Mouse (Mus musculus): ENCODE measurements at regions not wholly inside any gene's neighbourhood (a gene's known extent, or its start where the extent isn't known, plus 50 kb on each side); places are given as distances from the start of the nearest gene placed in this dataset.

- no peak overlapping the region for H3K4me3 ChIP-seq (ENCODE audit: insufficient read depth, low read depth, low read length)
- no peak overlapping the region for H3K27ac ChIP-seq (replicated peaks; ENCODE audit: insufficient read depth, low read depth, low read length)
- no peak for TF ChIP-seq CTCF (IDR thresholded peaks at IDR 0.05; ENCODE audit: low read depth, low read length)
- no peak for TF ChIP-seq POLR2A (IDR thresholded peaks at IDR 0.05; ENCODE audit: extremely low read depth, insufficient read depth, low read length)
- no peak for DNase-seq (ENCODE audit: extremely low read depth, low read depth, low spot score)
- no peaks in the 10 kb centered on the region for H3K27me3 ChIP-seq (ENCODE audit: control insufficient read depth, insufficient read depth, low read length)
- no peaks in the 10 kb centered on the region for H3K4me1 ChIP-seq (ENCODE audit: control insufficient read depth, insufficient read depth, low read length)
- no peaks in the 10 kb centered on the region for H3K79me2 ChIP-seq (ENCODE audit: control insufficient read depth, insufficient read depth, low read length)
- no peaks in the 10 kb centered on the region for H3K36me3 ChIP-seq (ENCODE audit: control insufficient read depth, insufficient read depth, low read length)
- no peak overlapping the region for H3K9ac ChIP-seq (ENCODE audit: low read depth, low read length)
Measured at GRCm38 (mm10) chr12:35336314-35336713, 198.5 kb downstream of the Ahr start.

DNA sequence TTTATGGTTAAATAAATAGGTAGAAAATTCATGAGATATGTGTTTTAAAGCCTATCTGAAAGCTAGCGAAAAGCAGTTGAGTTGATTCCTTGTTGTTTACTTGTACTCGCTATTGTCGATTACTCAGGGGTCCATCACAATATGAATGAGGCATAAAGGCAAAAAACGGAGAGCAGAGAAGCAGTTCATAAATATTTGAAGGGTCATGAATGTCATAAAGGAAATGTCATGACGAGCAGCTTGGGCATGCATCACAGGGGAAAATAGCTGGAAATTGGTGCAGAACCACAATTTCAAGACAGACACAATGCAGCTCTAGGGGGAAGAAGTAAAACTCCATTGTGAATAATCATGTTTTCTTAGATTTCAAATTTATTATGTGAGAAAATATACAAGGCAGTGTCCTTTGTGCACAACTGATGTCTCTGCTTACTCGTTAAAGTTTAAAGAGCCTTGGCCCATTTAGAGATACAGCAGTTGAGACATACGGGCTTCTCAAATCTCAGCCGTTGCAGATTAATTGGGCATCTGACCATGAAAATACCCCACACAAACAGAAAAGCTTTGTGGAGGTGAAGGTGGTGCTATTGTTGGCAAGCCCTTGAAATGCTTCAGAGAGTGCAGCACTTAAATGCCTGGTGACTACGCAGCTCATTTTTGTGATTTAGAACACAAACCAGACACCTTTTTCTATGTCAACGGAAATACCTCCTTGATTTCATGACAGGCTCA is 200.3 kb downstream of the Ahr start:
- no peaks in the 10 kb centered on the region for H3K27me3 ChIP-seq (ENCODE audit: control insufficient read depth, insufficient read depth, low read length)
- WGBS, result 89% methylated on average over 10 of the region's 10 CpGs
- no peak overlapping the region for H3K27ac ChIP-seq (replicated peaks; ENCODE audit: insufficient read depth, low read depth, low read length)
- H3K36me3 ChIP-seq (ENCODE audit: control insufficient read depth, insufficient read depth, low read length), result no peaks in the 10 kb centered on the region
- H3K4me1 ChIP-seq (ENCODE audit: control insufficient read depth, insufficient read depth, low read length), result no peaks in the 10 kb centered on the region
- no peak overlapping the region for H3K9ac ChIP-seq (ENCODE audit: low read depth, low read length)
- TF ChIP-seq POLR2A (IDR thresholded peaks at IDR 0.05; ENCODE audit: extremely low read depth, insufficient read depth, low read length), result no peak
- no peak for TF ChIP-seq CTCF (IDR thresholded peaks at IDR 0.05; ENCODE audit: low read depth, low read length)
- H3K4me3 ChIP-seq (ENCODE audit: insufficient read depth, low read depth, low read length), result no peak overlapping the region
- no peaks in the 10 kb centered on the region for H3K79me2 ChIP-seq (ENCODE audit: control insufficient read depth, insufficient read depth, low read length)
- DNase-seq (ENCODE audit: extremely low read depth, low read depth, low spot score), result no peak

- H3K4me3 ChIP-seq (ENCODE audit: insufficient read depth, low read depth, low read length), result no peak overlapping the region
- 98% methylated on average over 3 of the region's 3 CpGs for WGBS
- no peaks in the 10 kb centered on the region for H3K4me1 ChIP-seq (ENCODE audit: control insufficient read depth, insufficient read depth, low read length)
- no peak overlapping the region for H3K27ac ChIP-seq (replicated peaks; ENCODE audit: insufficient read depth, low read depth, low read length)
- no peak overlapping the region for H3K9ac ChIP-seq (ENCODE audit: low read depth, low read length)
- no peaks in the 10 kb centered on the region for H3K27me3 ChIP-seq (ENCODE audit: control insufficient read depth, insufficient read depth, low read length)
- peak; percentile 54 for TF ChIP-seq CTCF (IDR thresholded peaks at IDR 0.05; ENCODE audit: low read depth, low read length)
- TF ChIP-seq POLR2A (IDR thresholded peaks at IDR 0.05; ENCODE audit: extremely low read depth, insufficient read depth, low read length), result no peak
- H3K79me2 ChIP-seq (ENCODE audit: control insufficient read depth, insufficient read depth, low read length), result no peaks in the 10 kb centered on the region
- H3K36me3 ChIP-seq (ENCODE audit: control insufficient read depth, insufficient read depth, low read length), result no peaks in the 10 kb centered on the region
- DNase-seq (ENCODE audit: extremely low read depth, low read depth, low spot score), result peak; percentile 29
Measured at GRCm38 (mm10) chr12:35331303-35331702, 203.5 kb downstream of the Ahr start.

DNA sequence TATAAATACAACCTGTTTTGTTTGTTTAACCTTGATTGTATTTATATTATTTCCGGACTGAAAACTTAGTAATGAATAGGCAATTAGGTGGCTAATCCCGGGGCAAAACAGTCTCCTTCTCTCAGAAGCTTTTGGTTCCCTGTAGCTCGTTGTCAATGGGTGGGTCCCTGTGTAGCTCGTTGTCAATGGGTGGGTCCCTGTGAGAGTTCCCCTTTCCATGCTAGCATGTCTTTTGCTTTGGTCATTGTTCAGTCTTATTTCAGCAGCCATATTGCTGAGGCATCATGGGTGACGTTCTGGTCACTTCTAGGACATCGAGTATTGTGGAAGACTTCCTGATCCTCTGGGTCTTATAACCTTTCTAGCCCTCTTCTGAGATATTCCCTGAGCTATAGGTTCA is 205.1 kb downstream of the Ahr start:
- H3K4me3 ChIP-seq (ENCODE audit: insufficient read depth, low read depth, low read length), result no peak overlapping the region
- TF ChIP-seq CTCF (IDR thresholded peaks at IDR 0.05; ENCODE audit: low read depth, low read length) (no peak), POLR2A (IDR thresholded peaks at IDR 0.05; ENCODE audit: extremely low read depth, insufficient read depth, low read length) (no peak)
- H3K79me2 ChIP-seq (ENCODE audit: control insufficient read depth, insufficient read depth, low read length), result no peaks in the 10 kb centered on the region
- H3K4me1 ChIP-seq (ENCODE audit: control insufficient read depth, insufficient read depth, low read length), result no peaks in the 10 kb centered on the region
- no peak overlapping the region for H3K9ac ChIP-seq (ENCODE audit: low read depth, low read length)
- no peaks in the 10 kb centered on the region for H3K36me3 ChIP-seq (ENCODE audit: control insufficient read depth, insufficient read depth, low read length)
- no peak overlapping the region for H3K27ac ChIP-seq (replicated peaks; ENCODE audit: insufficient read depth, low read depth, low read length)
- no peaks in the 10 kb centered on the region for H3K27me3 ChIP-seq (ENCODE audit: control insufficient read depth, insufficient read depth, low read length)
- DNase-seq (ENCODE audit: extremely low read depth, low read depth, low spot score), result no peak
- WGBS, result 84% methylated on average over 6 of the region's 6 CpGs

GRCm38 (mm10) chr12:35319571-35319970 is 215.3 kb downstream of the Ahr start:
- no peaks in the 10 kb centered on the region for H3K79me2 ChIP-seq (ENCODE audit: control insufficient read depth, insufficient read depth, low read length)
- no peak overlapping the region for H3K4me3 ChIP-seq (ENCODE audit: insufficient read depth, low read depth, low read length)
- H3K36me3 ChIP-seq (ENCODE audit: control insufficient read depth, insufficient read depth, low read length), result no peaks in the 10 kb centered on the region
- 83% methylated on average over 4 of the region's 4 CpGs for WGBS
- no peak for DNase-seq (ENCODE audit: extremely low read depth, low read depth, low spot score)
- TF ChIP-seq POLR2A (IDR thresholded peaks at IDR 0.05; ENCODE audit: extremely low read depth, insufficient read depth, low read length) (no peak), CTCF (IDR thresholded peaks at IDR 0.05; ENCODE audit: low read depth, low read length) (no peak)
- H3K27ac ChIP-seq (replicated peaks; ENCODE audit: insufficient read depth, low read depth, low read length), result no peak overlapping the region
- H3K9ac ChIP-seq (ENCODE audit: low read depth, low read length), result no peak overlapping the region
- no peaks in the 10 kb centered on the region for H3K27me3 ChIP-seq (ENCODE audit: control insufficient read depth, insufficient read depth, low read length)
- peaks cover under 1% of the 10 kb centered on the region; the same call in 1 of the 2 replicates for H3K4me1 ChIP-seq (ENCODE audit: control insufficient read depth, insufficient read depth, low read length)

DNA sequence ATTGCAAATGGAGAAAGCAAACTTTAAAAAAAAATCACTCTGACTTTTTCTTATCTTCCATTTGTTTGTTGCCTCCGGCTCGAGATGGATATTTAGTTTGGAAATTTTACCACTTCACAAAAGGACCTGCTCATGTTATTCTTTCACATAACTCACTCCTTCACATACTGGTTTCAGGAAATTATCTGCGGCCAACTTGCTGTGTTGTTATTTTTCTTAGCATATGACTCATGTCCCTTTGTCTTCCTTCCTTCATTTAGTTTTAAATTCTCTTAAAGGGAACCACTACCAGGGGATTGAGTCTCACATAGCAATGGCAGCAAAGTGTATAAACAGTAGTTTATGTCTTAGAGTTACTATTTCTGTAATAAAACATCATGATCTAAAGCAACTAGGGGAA is 217.8 kb downstream of the Ahr start:
- Histone ChIP-seq H3K27ac (replicated peaks; ENCODE audit: insufficient read depth, low read depth, low read length) (no peak overlapping the region), H3K79me2 (ENCODE audit: control insufficient read depth, insufficient read depth, low read length) (no peaks in the 10 kb centered on the region), H3K4me3 (ENCODE audit: insufficient read depth, low read depth, low read length) (no peak overlapping the region), H3K36me3 (ENCODE audit: control insufficient read depth, insufficient read depth, low read length) (no peaks in the 10 kb centered on the region), H3K9ac (ENCODE audit: low read depth, low read length) (no peak overlapping the region), H3K27me3 (ENCODE audit: control insufficient read depth, insufficient read depth, low read length) (no peaks in the 10 kb centered on the region), H3K4me1 (ENCODE audit: control insufficient read depth, insufficient read depth, low read length) (peaks cover 8% of the 10 kb centered on the region)
- peak; percentile 28 for DNase-seq (ENCODE audit: extremely low read depth, low read depth, low spot score)
- TF ChIP-seq POLR2A (IDR thresholded peaks at IDR 0.05; ENCODE audit: extremely low read depth, insufficient read depth, low read length) (no peak), CTCF (IDR thresholded peaks at IDR 0.05; ENCODE audit: low read depth, low read length) (no peak)
- WGBS, result 35% methylated on average over 3 of the region's 3 CpGs

All from liver, adult 2 months (tissue).